ENCODE assay signal across 8 mouse cellular contexts in genomic region chr3:79886357-79887091, GRCm38 (mm10). TPM values are rescaled to one million over a fixed set of nuclear protein-coding genes. Genes with fewer than 3 reads are reported as not detected.
DNase-seq lines count a peak whose midpoint lies in the region; ATAC-seq lines count a peak whose summit lies in the region.

No protein-coding gene starts in this region.

- intact Hi-C loops in heart, postnatal 25 days (cut with DNase I): loop anchor here (2.0 to 5.0 kb wide), 4 partner anchors 41 to 121 kb away; no protein-coding TSS in a partner anchor

- peak overlapping the region; percentile 42 for H3K9ac ChIP-seq in liver, embryonic 11.5 days (ENCODE audit: low read depth, low read length)

- WGBS in liver, embryonic 11.5 days: 71% methylated on average over 23 of the region's 23 CpGs

- 0 out of 2 replicates have a peak, but pooled peaks have one; percentile 30 for ATAC-seq in erythroid progenitor cell, adult 5-6 weeks (replicated peaks; ENCODE audit: low FRiP score, poor library complexity, severe bottlenecking)
- peak; percentile 46; the same call in 1 of the 2 replicates for ATAC-seq in liver, embryonic 11.5 days (replicated peaks; ENCODE audit: low FRiP score)

- peak overlapping the region; percentile 17 for H3K27ac ChIP-seq in liver, embryonic 11.5 days (ENCODE audit: low read depth, low read length)

- H3K4me2 ChIP-seq in liver, embryonic 11.5 days: peak overlapping the region; percentile 69

- peak; percentile 7 to 20 for DNase-seq in spleen, adult 18-20 months
- DNase-seq in spleen, postnatal 36 days (ENCODE audit: low spot score in 2 of 2): no peak
- DNase-seq in heart, postnatal 25 days (ENCODE audit: low spot score): peak; percentile 42
- DNase-seq in liver, embryonic 11.5 days (ENCODE audit: low spot score): no peak
- peak; percentile 32 for DNase-seq in neural tube, embryonic 10.5 days (ENCODE audit: extremely low spot score, low spot score)
- DNase-seq in urinary bladder, adult 2 months (ENCODE audit: low spot score): no peak
- DNase-seq in layer of hippocampus, adult 8-10 months (ENCODE audit: low spot score in 2 of 2): no peak

- H3K27me3 ChIP-seq in liver, embryonic 11.5 days (replicated peaks; ENCODE audit: control insufficient read depth, insufficient read depth, low read length): no peaks in the 10 kb centered on the region

- peak overlapping the region; percentile 30 for H3K4me3 ChIP-seq in liver, embryonic 11.5 days (ENCODE audit: low read depth, low read length)

- H3K36me3 ChIP-seq in liver, embryonic 11.5 days (ENCODE audit: control insufficient read depth, insufficient read depth, low read length): no peaks in the 10 kb centered on the region

- peaks cover 8% of the 10 kb centered on the region for H3K4me1 ChIP-seq in liver, embryonic 11.5 days (replicated peaks; ENCODE audit: control insufficient read depth, insufficient read depth, low read length)

- H3K9me3 ChIP-seq in liver, embryonic 11.5 days (ENCODE audit: control insufficient read depth, low read length): no peaks in the 10 kb centered on the region

RNA-seq across cellular contexts. Expression of gene Fam198b, which starts 2.2 kb away (rescaled TPM):
- total RNA-seq in erythroid progenitor cell, adult 5-6 weeks (2015; ENCODE audit: low replicate concordance): not detected in 2 replicates
- not detected in 2 replicates for total RNA-seq in erythroid progenitor cell, adult 5-6 weeks (2017; ENCODE audit: low replicate concordance)
- total RNA-seq in heart, postnatal 25 days (2021): 10 to 100 TPM; 23.8 to 27.7 TPM
- polyA plus RNA-seq in liver, embryonic 11.5 days (2014; fragmentation: Nextera tagmentation; extraction: Ambion mirVana): 4.8 and 5.9 TPM in 2 replicates
- polyA plus RNA-seq in urinary bladder, adult 2 months (2012; rRNA removed): 13.7 and 15.5 TPM in 2 replicates
- total RNA-seq in layer of hippocampus, adult 8-10 months (2022): 1 to 10 TPM; 4.7 to 7.8 (median 5.2) TPM

RNA-seq across cellular contexts. Expression of gene Tmem144, which starts 34.0 kb away (rescaled TPM):
- total RNA-seq in erythroid progenitor cell, adult 5-6 weeks (2015; ENCODE audit: low replicate concordance): 1.1 TPM in 1 of 2 replicates, not detected in the other
- total RNA-seq in erythroid progenitor cell, adult 5-6 weeks (2017; ENCODE audit: low replicate concordance): not detected in 2 replicates
- total RNA-seq in heart, postnatal 25 days (2021): 1 to 10 TPM; 8.1 to 9.1 TPM
- 3.3 and 4.9 TPM in 2 replicates for polyA plus RNA-seq in liver, embryonic 11.5 days (2014; fragmentation: Nextera tagmentation; extraction: Ambion mirVana)
- polyA plus RNA-seq in urinary bladder, adult 2 months (2012; rRNA removed): 0.32 and 0.50 TPM in 2 replicates
- 10 to 100 TPM; 17.0 to 25.2 (median 21.8) TPM for total RNA-seq in layer of hippocampus, adult 8-10 months (2022)

Comparison
In these comparisons a context has a peak if more than half of its experiments do, and no peak if none do; other contexts are left out.
1. DNase-seq: peak in spleen, adult 18-20 months (2 of 2), heart, postnatal 25 days (single experiment) and neural tube, embryonic 10.5 days (single experiment); none in spleen, postnatal 36 days (0 of 2), liver, embryonic 11.5 days (single experiment), urinary bladder, adult 2 months (single experiment) and layer of hippocampus, adult 8-10 months (0 of 2).
2. RNA of gene Fam198b, which starts 2.2 kb away (total RNA-seq): 23.8 to 27.7 TPM in heart, postnatal 25 days and 4.7 to 7.8 TPM in layer of hippocampus, adult 8-10 months; not detected in erythroid progenitor cell, adult 5-6 weeks; every median in the first group is over 4 times any median in the second.
3. RNA of gene Tmem144, which starts 34.0 kb away (total RNA-seq): 17.0 to 25.2 TPM in layer of hippocampus, adult 8-10 months and 8.1 to 9.1 TPM in heart, postnatal 25 days; 1.1 TPM in erythroid progenitor cell, adult 5-6 weeks; every median in the first group is over 4 times any median in the second.